Mouse (Mus musculus) forebrain, embryonic 12.5 days (tissue): ENCODE data around the gene Rps24. TPM values are rescaled to one million over a fixed set of nuclear protein-coding genes. Genes with fewer than 3 reads are reported as not detected.

Experiments
- ATAC-seq: fragments of 200-750 bp; cut with Nextera tagmentation; 2 replicates; pipeline ENCODE4 v1.8.0; 2017; ENCODE audit warnings: moderate TSS enrichment; ENCODE audit not compliant: low FRiP score
- H3K27ac ChIP-seq: fragments of 300-500 bp; sonication (generic); 2 replicates; pipeline ENCODE4 v1.5.1; 2016; ENCODE audit warnings: mild to moderate bottlenecking
- H3K27me3 ChIP-seq: fragments of 300-500 bp; sonication (generic); 2 replicates; pipeline ENCODE4 v1.6.1; 2016; ENCODE audit warnings: mild to moderate bottlenecking
- H3K36me3 ChIP-seq: fragments of 300-500 bp; sonication (generic); replicated peaks from 2 replicates; pipeline ENCODE4 v1.6.1; 2016; ENCODE audit warnings: mild to moderate bottlenecking
- H3K4me1 ChIP-seq: fragments of 300-500 bp; sonication (generic); 2 replicates; pipeline ENCODE4 v1.6.1; 2016
- H3K4me2 ChIP-seq: fragments of 300-500 bp; sonication (generic); 2 replicates; pipeline ENCODE4 v1.6.1; 2016; ENCODE audit warnings: mild to moderate bottlenecking, moderate library complexity
- H3K4me3 ChIP-seq: fragments of 300-500 bp; sonication (generic); replicated peaks from 2 replicates; pipeline ENCODE4 v1.5.1; 2016; ENCODE audit warnings: mild to moderate bottlenecking
- H3K9ac ChIP-seq: fragments of 300-500 bp; sonication (generic); 2 replicates; pipeline ENCODE4 v1.6.1; 2016; ENCODE audit warnings: mild to moderate bottlenecking
- H3K9me3 ChIP-seq: fragments of 300-500 bp; sonication (generic); 2 replicates; pipeline ENCODE4 v1.6.1; 2016
- WGBS: fragments of 180-500 bp; shearing (Covaris S2); methylation state at CpG from one replicate; pipeline ENCODE4 v1.1.7; 2016; 5-methylcytosine and 5-hydroxymethylcytosine counted together
- polyA plus RNA-seq: library from polyadenylated mRNA; unstranded; fragments of >200 nt; fragmentation: Nextera tagmentation; extraction: Ambion mirVana; gene quantifications from 2 replicates; pipeline ENCODE4 v1.2.1, GENCODE M21; 2016

Rps24 gene
- polyA plus RNA-seq, 1 experiment from 2014 or later, result 1,043 TPM

- peak overlapping the region; percentile 93 for H3K27ac ChIP-seq
Observed at GRCm38 (mm10) chr14:24498561-24499255, 11.8 kb downstream of the Rps24 start.

GRCm38 (mm10) chr14:24499478-24499877 lies 12.6 kb downstream of the Rps24 start:
- H3K36me3 ChIP-seq, result peaks cover 52% of the 10 kb centered on the region
- ATAC-seq, result no peak

More at GRCm38 (mm10) chr14:24498561-24499255, 11.8 kb downstream of the Rps24 start:
- no peak for ATAC-seq
- Histone ChIP-seq H3K4me3 (no peak overlapping the region), H3K36me3 (peaks cover 60% of the 10 kb centered on the region), H3K4me1 (peaks cover 29% of the 10 kb centered on the region), H3K4me2 (no peak overlapping the region), H3K9me3 (peaks cover 2% of the 10 kb centered on the region), H3K27me3 (no peaks in the 10 kb centered on the region), H3K9ac (no peak overlapping the region)
- 75% methylated on average over 5 of the region's 5 CpGs for WGBS

GRCm38 (mm10) chr14:24500091-24500844 lies 13.3 kb downstream of the Rps24 start:
- WGBS, result 20% methylated on average over 18 of the region's 18 CpGs
- Histone ChIP-seq H3K9ac (peak overlapping the region; percentile 40), H3K4me1 (peaks cover 17% of the 10 kb centered on the region), H3K4me2 (peak overlapping the region; percentile 34; the same call in 1 of the 2 replicates), H3K36me3 (peaks cover 45% of the 10 kb centered on the region), H3K4me3 (no peak overlapping the region), H3K9me3 (peaks cover 6% of the 10 kb centered on the region), H3K27ac (peak overlapping the region; percentile 93), H3K27me3 (no peaks in the 10 kb centered on the region)
- peak; percentile 74 for ATAC-seq

More at GRCm38 (mm10) chr14:24499478-24499877, 12.6 kb downstream of the Rps24 start:
- Histone ChIP-seq H3K4me2 (no peak overlapping the region), H3K27me3 (no peaks in the 10 kb centered on the region), H3K4me3 (no peak overlapping the region), H3K9me3 (peaks cover 6% of the 10 kb centered on the region), H3K9ac (no peak overlapping the region), H3K4me1 (peaks cover 21% of the 10 kb centered on the region), H3K27ac (peak overlapping the region; percentile 93)
- 33% methylated on average over 9 of the region's 9 CpGs for WGBS

GRCm38 (mm10) chr14:24500845-24501186 lies 13.9 kb downstream of the Rps24 start:
- no peak overlapping the region for H3K4me3 ChIP-seq
- H3K9ac ChIP-seq, result peak overlapping the region; percentile 40
- H3K27me3 ChIP-seq, result no peaks in the 10 kb centered on the region
- peaks cover 6% of the 10 kb centered on the region for H3K9me3 ChIP-seq
- peak overlapping the region; percentile 34 for H3K4me2 ChIP-seq
- 5% methylated on average over 8 of the region's 8 CpGs for WGBS
- peak overlapping the region; percentile 93 for H3K27ac ChIP-seq
- peaks cover 40% of the 10 kb centered on the region for H3K36me3 ChIP-seq
- H3K4me1 ChIP-seq, result peaks cover 17% of the 10 kb centered on the region
- ATAC-seq, result no peak; the same call in none of the 2 replicates

GRCm38 (mm10) chr14:24501256-24501655 lies 14.3 kb downstream of the Rps24 start:
- H3K4me1 ChIP-seq, result peaks cover 17% of the 10 kb centered on the region
- 35% methylated on average over 4 of the region's 4 CpGs for WGBS
- H3K27me3 ChIP-seq, result no peaks in the 10 kb centered on the region
- peak overlapping the region; percentile 93 for H3K27ac ChIP-seq
- H3K36me3 ChIP-seq, result peaks cover 36% of the 10 kb centered on the region
- ATAC-seq, result no peak
- peak overlapping the region; percentile 40 for H3K9ac ChIP-seq
- no peak overlapping the region for H3K4me3 ChIP-seq
- H3K9me3 ChIP-seq, result peaks cover 6% of the 10 kb centered on the region
- 0 out of 2 replicates have a peak overlapping the region, but pooled peaks have one; percentile 34 for H3K4me2 ChIP-seq

- 23% methylated on average over 13 of the region's 14 CpGs for WGBS
- peaks cover 26% of the 10 kb centered on the region for H3K4me1 ChIP-seq
- no peak overlapping the region for H3K27ac ChIP-seq
- no peaks in the 10 kb centered on the region for H3K36me3 ChIP-seq
- no peaks in the 10 kb centered on the region for H3K27me3 ChIP-seq
- peak overlapping the region; percentile 33; the same call in 1 of the 2 replicates for H3K4me2 ChIP-seq
- peaks cover 6% of the 10 kb centered on the region for H3K9me3 ChIP-seq
- H3K9ac ChIP-seq, result no peak overlapping the region
- no peak overlapping the region for H3K4me3 ChIP-seq
- no peak for ATAC-seq
Observed at GRCm38 (mm10) chr14:24507452-24508069, 20.6 kb downstream of the Rps24 start.

- Histone ChIP-seq H3K4me1 (peaks cover 23% of the 10 kb centered on the region), H3K36me3 (no peaks in the 10 kb centered on the region), H3K9ac (peak overlapping the region; percentile 26; the same call in 1 of the 2 replicates), H3K27me3 (no peaks in the 10 kb centered on the region), H3K9me3 (peaks cover 6% of the 10 kb centered on the region), H3K4me3 (no peak overlapping the region), H3K4me2 (peak overlapping the region; percentile 33), H3K27ac (peak overlapping the region; percentile 42; the same call in 1 of the 2 replicates)
- 7% methylated on average over 18 of the region's 18 CpGs for WGBS
- ATAC-seq, result peak; percentile 75
Observed at GRCm38 (mm10) chr14:24508070-24508773, 21.3 kb downstream of the Rps24 start.

- peaks cover 23% of the 10 kb centered on the region for H3K4me1 ChIP-seq
- no peak for ATAC-seq
- 61% methylated on average over 5 of the region's 5 CpGs for WGBS
- no peak overlapping the region for H3K4me3 ChIP-seq
- H3K27ac ChIP-seq, result 0 out of 2 replicates have a peak overlapping the region, but pooled peaks have one; percentile 50
- H3K27me3 ChIP-seq, result no peaks in the 10 kb centered on the region
- H3K36me3 ChIP-seq, result no peaks in the 10 kb centered on the region
- H3K9me3 ChIP-seq, result no peaks in the 10 kb centered on the region
- H3K9ac ChIP-seq, result no peak overlapping the region
- no peak overlapping the region for H3K4me2 ChIP-seq
Observed at GRCm38 (mm10) chr14:24509557-24509956, 22.6 kb downstream of the Rps24 start.

- 100% methylated on average over 1 of the region's 1 CpGs for WGBS
- ATAC-seq, result no peak
- no peak overlapping the region for H3K27ac ChIP-seq
Observed at GRCm38 (mm10) chr14:24510218-24510617, 23.3 kb downstream of the Rps24 start.

GRCm38 (mm10) chr14:24510679-24511078 lies 23.8 kb downstream of the Rps24 start:
- Histone ChIP-seq H3K4me3 (no peak overlapping the region), H3K4me2 (no peak overlapping the region), H3K9ac (no peak overlapping the region), H3K4me1 (peaks cover 23% of the 10 kb centered on the region), H3K27ac (no peak overlapping the region), H3K27me3 (no peaks in the 10 kb centered on the region), H3K36me3 (no peaks in the 10 kb centered on the region), H3K9me3 (no peaks in the 10 kb centered on the region)
- 83% methylated on average over 2 of the region's 2 CpGs for WGBS
- ATAC-seq, result no peak

More at GRCm38 (mm10) chr14:24510218-24510617, 23.3 kb downstream of the Rps24 start:
- H3K9ac ChIP-seq, result no peak overlapping the region
- H3K4me2 ChIP-seq, result no peak overlapping the region
- no peaks in the 10 kb centered on the region for H3K9me3 ChIP-seq
- H3K27me3 ChIP-seq, result no peaks in the 10 kb centered on the region
- no peak overlapping the region for H3K4me3 ChIP-seq
- H3K4me1 ChIP-seq, result peaks cover 23% of the 10 kb centered on the region
- H3K36me3 ChIP-seq, result no peaks in the 10 kb centered on the region

GRCm38 (mm10) chr14:24512527-24513161 lies 25.7 kb downstream of the Rps24 start:
- ATAC-seq, result peak; percentile 30; the same call in 1 of the 2 replicates
- Histone ChIP-seq H3K27me3 (no peaks in the 10 kb centered on the region), H3K9ac (no peak overlapping the region), H3K4me2 (no peak overlapping the region), H3K36me3 (no peaks in the 10 kb centered on the region), H3K4me1 (peaks cover 19% of the 10 kb centered on the region), H3K9me3 (no peaks in the 10 kb centered on the region), H3K4me3 (no peak overlapping the region), H3K27ac (peak overlapping the region; percentile 33; the same call in 1 of the 2 replicates)
- 43% methylated on average over 6 of the region's 6 CpGs for WGBS
